12 mouse cellular contexts compared by ENCODE assay signal in the genomic region with DNA sequence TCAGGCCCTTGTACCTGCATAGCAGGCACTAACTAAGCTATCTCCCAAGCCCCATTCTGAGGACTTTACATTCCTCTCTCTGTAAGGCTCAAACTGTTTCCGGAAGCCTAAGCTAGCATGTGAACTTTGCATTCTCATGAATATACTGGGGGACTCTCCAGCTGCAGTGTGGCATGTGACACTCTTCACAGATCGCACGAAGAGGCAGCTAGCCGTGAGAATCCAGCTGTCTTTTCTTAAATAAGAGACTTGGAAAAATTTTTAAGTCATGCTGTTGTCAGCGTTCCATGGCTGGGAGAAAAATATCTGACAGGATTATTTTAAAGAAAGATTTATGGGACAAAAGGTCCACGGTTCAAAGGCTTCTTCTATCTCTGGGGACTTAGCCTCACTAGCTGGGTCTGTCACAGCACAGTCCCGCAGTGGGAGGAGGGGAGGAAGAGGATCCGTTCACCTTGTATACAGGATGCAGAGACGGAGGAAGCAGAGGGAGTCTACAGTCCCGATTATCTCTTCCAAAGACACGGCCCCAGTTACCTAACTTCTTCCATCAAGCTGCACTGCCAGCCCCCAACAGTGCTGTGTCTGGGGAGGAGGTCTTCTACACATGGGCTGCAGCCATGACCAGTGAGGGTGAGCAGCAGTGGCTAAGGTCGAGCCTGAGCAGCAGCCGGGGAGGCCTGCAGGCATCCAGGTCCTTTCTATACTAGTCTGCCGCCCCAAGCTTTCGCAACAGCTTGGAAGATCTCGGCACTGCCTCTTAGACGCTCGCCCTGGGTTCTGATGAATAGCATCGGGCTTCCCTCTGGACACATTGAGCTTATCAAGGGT. TPM values are rescaled to one million over a fixed set of nuclear protein-coding genes. Genes with fewer than 3 reads are reported as not detected.
DNase-seq lines count a peak whose midpoint lies in the region; ATAC-seq and TF ChIP-seq lines count a peak whose summit lies in the region.
"Had no signal": no experiment of that assay in that cellular context is flagged by ENCODE, and none has a peak within 500 bp of the region (broad histone marks: within the 10 kb centered on the region; RNA-seq: fewer than 3 reads in every experiment).

No protein-coding gene starts in this region.

- no peaks in the 10 kb centered on the region for H3K9me3 ChIP-seq in lung, embryonic 14.5 days (ENCODE audit: low read depth, low read length)
- no peaks in the 10 kb centered on the region for H3K9me3 ChIP-seq in hindbrain, embryonic 15.5 days
- H3K9me3 ChIP-seq in lung, embryonic 16.5 days (ENCODE audit: control insufficient read depth, low read length): no peaks in the 10 kb centered on the region
- H3K9me3 ChIP-seq in stomach, embryonic 15.5 days: no peaks in the 10 kb centered on the region
- H3K9me3 ChIP-seq: megakaryocyte, embryonic 14.5 days had no signal

- 21% methylated on average over 19 of the region's 19 CpGs for WGBS in lung, embryonic 14.5 days
- 39% methylated on average over 19 of the region's 19 CpGs for WGBS in lung, adult 2 months
- 51% methylated on average over 19 of the region's 19 CpGs for WGBS in hindbrain, embryonic 15.5 days
- 33% methylated on average over 19 of the region's 19 CpGs for WGBS in lung, embryonic 16.5 days
- 25% methylated on average over 19 of the region's 19 CpGs for WGBS in stomach, embryonic 15.5 days

- peak; percentile 82 for ATAC-seq in lung, embryonic 14.5 days (ENCODE audit: insufficient read depth)
- ATAC-seq in hindbrain, embryonic 15.5 days (ENCODE audit: low FRiP score, low read depth): peak; percentile 61; the same call in 1 of the 2 replicates
- ATAC-seq in lung, embryonic 16.5 days (ENCODE audit: low read depth): peak; percentile 84
- no peak; the same call in 1 of the 2 replicates for ATAC-seq in stomach, embryonic 15.5 days (ENCODE audit: insufficient read depth, low FRiP score, low read depth)
- ATAC-seq: Patski had no signal

- TF ChIP-seq POLR2A in lung, adult 2 months (IDR thresholded peaks at IDR 0.05; ENCODE audit: borderline replicate concordance, extremely low read depth, low read depth, low read length): no peak

- no peak overlapping the region for H3K9ac ChIP-seq in lung, embryonic 14.5 days
- H3K9ac ChIP-seq in hindbrain, embryonic 15.5 days: no peak overlapping the region
- H3K9ac ChIP-seq in lung, embryonic 16.5 days (ENCODE audit: low read length): peak overlapping the region; percentile 30; the same call in 1 of the 2 replicates
- no peak overlapping the region for H3K9ac ChIP-seq in stomach, embryonic 15.5 days

- no peaks in the 10 kb centered on the region for H3K27me3 ChIP-seq in lung, embryonic 14.5 days (ENCODE audit: insufficient read depth, low read length)
- no peaks in the 10 kb centered on the region for H3K27me3 ChIP-seq in hindbrain, embryonic 15.5 days
- no peaks in the 10 kb centered on the region for H3K27me3 ChIP-seq in lung, embryonic 16.5 days (ENCODE audit: control insufficient read depth, insufficient read depth, low read depth, low read length)
- no peaks in the 10 kb centered on the region for H3K27me3 ChIP-seq in stomach, embryonic 15.5 days (replicated peaks)
- H3K27me3 ChIP-seq: Patski had no signal

- DNase-seq in lung, embryonic 14.5 days: peak; percentile 94
- no peak for DNase-seq in lung, adult 2 months
- DNase-seq in spleen, postnatal 14 days (ENCODE audit: low spot score in 2 of 2): no peak
- no peak for DNase-seq in adrenal gland, postnatal 36 days
- no peak for DNase-seq in urinary bladder, postnatal 10 days (ENCODE audit: low spot score)
- DNase-seq: cerebellum, adult 9-11 months; thymus, adult 2 months had no signal

- H3K4me3 ChIP-seq in lung, embryonic 14.5 days (ENCODE audit: low read depth, low read length): 0 out of 2 replicates have a peak overlapping the region, but pooled peaks have one; percentile 4
- no peak overlapping the region for H3K4me3 ChIP-seq in lung, adult 2 months (replicated peaks; ENCODE audit: extremely low read depth, low read depth, low read length)
- H3K4me3 ChIP-seq in hindbrain, embryonic 15.5 days: no peak overlapping the region
- no peak overlapping the region for H3K4me3 ChIP-seq in lung, embryonic 16.5 days (ENCODE audit: low read length)
- no peak overlapping the region for H3K4me3 ChIP-seq in stomach, embryonic 15.5 days (replicated peaks)
- H3K4me3 ChIP-seq: megakaryocyte, embryonic 14.5 days had no signal

- TF ChIP-seq CTCF in lung, embryonic 14.5 days (IDR thresholded peaks at IDR 0.05; ENCODE audit: low read depth): no peak
- no peak for TF ChIP-seq CTCF in lung, adult 2 months (IDR thresholded peaks at IDR 0.05; ENCODE audit: insufficient read depth, low read length)

- H3K4me2 ChIP-seq in lung, embryonic 14.5 days: peak overlapping the region; percentile 53
- no peak overlapping the region for H3K4me2 ChIP-seq in hindbrain, embryonic 15.5 days
- peak overlapping the region; percentile 30 for H3K4me2 ChIP-seq in lung, embryonic 16.5 days (ENCODE audit: low read depth, low read length)
- H3K4me2 ChIP-seq in stomach, embryonic 15.5 days: peak overlapping the region; percentile 37; the same call in 1 of the 2 replicates

- peaks cover 3% of the 10 kb centered on the region; the same call in 1 of the 2 replicates for H3K36me3 ChIP-seq in lung, embryonic 14.5 days (ENCODE audit: insufficient read depth)
- H3K36me3 ChIP-seq in hindbrain, embryonic 15.5 days: peaks cover 3% of the 10 kb centered on the region; the same call in 1 of the 2 replicates
- no peaks in the 10 kb centered on the region for H3K36me3 ChIP-seq in lung, embryonic 16.5 days (ENCODE audit: control insufficient read depth, insufficient read depth, low read length)
- no peaks in the 10 kb centered on the region for H3K36me3 ChIP-seq in stomach, embryonic 15.5 days

- peaks cover 26% of the 10 kb centered on the region for H3K4me1 ChIP-seq in lung, embryonic 14.5 days (ENCODE audit: insufficient read depth)
- peaks cover 7% of the 10 kb centered on the region for H3K4me1 ChIP-seq in lung, adult 2 months (ENCODE audit: control insufficient read depth, insufficient read depth, low read length)
- peaks cover 15% of the 10 kb centered on the region for H3K4me1 ChIP-seq in hindbrain, embryonic 15.5 days (replicated peaks)
- peaks cover 28% of the 10 kb centered on the region for H3K4me1 ChIP-seq in lung, embryonic 16.5 days (replicated peaks; ENCODE audit: control insufficient read depth, insufficient read depth, low read length)
- peaks cover 12% of the 10 kb centered on the region for H3K4me1 ChIP-seq in stomach, embryonic 15.5 days

- H3K27ac ChIP-seq in lung, embryonic 14.5 days (ENCODE audit: low read depth): peak overlapping the region; percentile 93
- no peak overlapping the region for H3K27ac ChIP-seq in hindbrain, embryonic 15.5 days (replicated peaks)
- H3K27ac ChIP-seq in lung, embryonic 16.5 days (ENCODE audit: low read length): peak overlapping the region; percentile 84
- peak overlapping the region; percentile 90 for H3K27ac ChIP-seq in stomach, embryonic 15.5 days

RNA-seq across cellular contexts. Expression of a gene that starts 51.7 kb away (rescaled TPM):
- polyA plus RNA-seq in lung, embryonic 14.5 days (2014; fragmentation: Nextera tagmentation; extraction: Ambion mirVana): 13.7 and 14.8 TPM in 2 replicates
- polyA plus RNA-seq in lung, adult 2 months (2012; rRNA removed): 2.4 and 3.8 TPM in 2 replicates
- polyA plus RNA-seq in hindbrain, embryonic 15.5 days (2015; fragmentation: Nextera tagmentation; extraction: Ambion mirVana): 16.4 and 17.2 TPM in 2 replicates
- polyA plus RNA-seq in lung, embryonic 16.5 days (2015; fragmentation: Nextera tagmentation; extraction: Ambion mirVana): 9.2 and 10.1 TPM in 2 replicates
- polyA plus RNA-seq in stomach, embryonic 15.5 days (2015; fragmentation: Nextera tagmentation; extraction: Ambion mirVana): 8.2 and 9.1 TPM in 2 replicates
- total RNA-seq in adrenal gland, postnatal 36 days (2021): 1 to 10 TPM; 5.0 to 6.3 TPM
